Mouse (Mus musculus) intestine, embryonic 15.5 days (tissue): Measurements from ENCODE around the gene Myo16. TPM values are rescaled to one million over a fixed set of nuclear protein-coding genes. Genes with fewer than 3 reads are reported as not detected.
A peak's percentile ranks its signal among the peaks of the same experiment; 100 is the strongest.

ENCODE experiments used
- ATAC-seq: fragments of 200-750 bp; cut with Nextera tagmentation; 2 replicates; pipeline ENCODE4 v1.8.0; 2017; ENCODE audit warnings: moderate TSS enrichment, moderate library complexity
- H3K27ac ChIP-seq: fragments of 300-500 bp; sonication (generic); 2 replicates; pipeline ENCODE4 v1.5.1; 2015; ENCODE audit warnings: mild to moderate bottlenecking, inconsistent platforms
- H3K27me3 ChIP-seq: fragments of 300-500 bp; sonication (generic); replicated peaks from 2 replicates; pipeline ENCODE4 v1.6.1; 2015; ENCODE audit warnings: inconsistent platforms
- H3K36me3 ChIP-seq: fragments of 300-500 bp; sonication (generic); 2 replicates; pipeline ENCODE4 v1.6.1; 2015; ENCODE audit warnings: inconsistent platforms
- H3K4me1 ChIP-seq: fragments of 300-500 bp; sonication (generic); replicated peaks from 2 replicates; pipeline ENCODE4 v1.6.1; 2015; ENCODE audit warnings: inconsistent platforms
- H3K4me2 ChIP-seq: fragments of 300-500 bp; sonication (generic); replicated peaks from 2 replicates; pipeline ENCODE4 v1.6.1; 2015; ENCODE audit warnings: mild to moderate bottlenecking, inconsistent platforms
- H3K4me3 ChIP-seq: fragments of 300-500 bp; sonication (generic); replicated peaks from 2 replicates; pipeline ENCODE4 v1.5.1; 2015; ENCODE audit warnings: inconsistent platforms
- H3K9ac ChIP-seq: fragments of 300-500 bp; sonication (generic); 2 replicates; pipeline ENCODE4 v1.6.1; 2015; ENCODE audit warnings: inconsistent platforms
- H3K9me3 ChIP-seq: fragments of 300-500 bp; sonication (generic); 2 replicates; pipeline ENCODE4 v1.6.1; 2016; ENCODE audit warnings: inconsistent platforms
- WGBS: fragments of 180-500 bp; shearing (Covaris S2); methylation state at CpG from one replicate; pipeline ENCODE4 v1.1.7; 2015; 5-methylcytosine and 5-hydroxymethylcytosine counted together
- polyA plus RNA-seq: library from polyadenylated mRNA; unstranded; fragments of >200 nt; fragmentation: Nextera tagmentation; extraction: Ambion mirVana; gene quantifications from 2 replicates; pipeline ENCODE4 v1.2.1, GENCODE M21; 2015

The Myo16 gene
- polyA plus RNA-seq, 1 experiment from 2014 or later: 0.16 TPM

DNA sequence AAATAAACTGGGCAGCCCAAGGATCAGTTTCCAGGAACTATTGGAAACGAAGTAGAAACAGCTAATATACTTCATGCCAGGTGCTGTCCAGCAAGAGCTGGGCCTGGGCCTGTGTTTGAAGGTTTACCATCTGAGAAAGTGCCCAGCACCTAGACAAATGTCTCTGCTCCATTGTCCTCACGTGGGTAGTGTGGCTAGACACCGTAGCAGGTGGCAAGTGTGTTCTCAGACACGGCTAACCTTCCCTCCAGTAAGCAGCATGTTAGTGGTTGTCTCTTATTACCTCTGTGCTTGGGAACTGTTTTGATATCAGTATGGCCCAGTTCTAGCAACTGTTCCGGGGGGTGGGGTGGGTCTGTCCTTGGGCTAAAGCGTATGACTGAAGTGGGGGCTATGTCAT, 478.9 kb downstream of the Myo16 start:
- H3K36me3 ChIP-seq: no peaks in the 10 kb centered on the region
- 86% methylated on average over 6 of the region's 6 CpGs for WGBS
- no peak overlapping the region for H3K9ac ChIP-seq
- H3K4me2 ChIP-seq: no peak overlapping the region
- ATAC-seq: no peak
- no peaks in the 10 kb centered on the region for H3K27me3 ChIP-seq
- H3K9me3 ChIP-seq: no peaks in the 10 kb centered on the region
- no peak overlapping the region for H3K27ac ChIP-seq
- no peaks in the 10 kb centered on the region for H3K4me1 ChIP-seq
- H3K4me3 ChIP-seq: no peak overlapping the region

DNA sequence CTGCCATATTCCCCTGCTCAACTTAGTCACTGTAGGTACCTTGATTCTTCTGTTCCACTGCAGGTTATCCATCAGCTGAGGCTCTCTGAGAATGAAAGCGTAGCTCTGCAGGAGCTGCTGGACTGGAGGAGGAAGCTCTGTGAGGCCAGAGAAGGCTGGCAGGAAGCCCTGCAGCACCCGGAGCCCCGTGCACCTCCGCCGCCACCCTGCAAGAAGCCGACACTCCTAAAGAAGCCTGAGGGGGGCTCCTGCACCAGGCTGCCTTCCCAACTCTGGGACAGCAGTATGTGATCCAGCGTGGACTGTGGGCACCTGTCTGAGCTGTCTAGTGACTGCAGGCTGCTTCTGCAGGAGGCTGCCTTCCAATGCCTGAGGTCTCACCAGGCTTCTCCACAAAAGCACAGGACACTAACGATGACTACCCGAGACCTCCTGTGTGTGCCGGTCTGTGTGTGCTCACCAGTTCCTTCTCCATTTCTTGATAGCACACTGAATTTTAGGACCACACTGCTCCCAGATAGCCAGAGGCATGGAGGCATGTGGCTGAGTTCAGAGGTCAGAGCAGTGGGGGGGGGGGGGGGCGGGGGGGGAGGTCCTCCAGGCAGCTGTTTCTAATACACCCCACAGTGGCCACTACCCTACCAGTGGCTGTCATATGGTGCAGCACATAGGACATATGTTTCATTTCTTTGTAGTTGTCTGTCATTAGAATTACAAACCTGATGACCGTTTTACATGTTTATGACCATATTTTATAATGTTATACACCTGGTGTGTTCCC, 479.8 kb downstream of the Myo16 start:
- ATAC-seq: no peak
- no peaks in the 10 kb centered on the region for H3K9me3 ChIP-seq
- no peak overlapping the region for H3K4me3 ChIP-seq
- H3K4me1 ChIP-seq: no peaks in the 10 kb centered on the region
- 60% methylated on average over 12 of the region's 12 CpGs for WGBS
- H3K4me2 ChIP-seq: no peak overlapping the region
- H3K27ac ChIP-seq: no peak overlapping the region
- no peak overlapping the region for H3K9ac ChIP-seq
- H3K27me3 ChIP-seq: no peaks in the 10 kb centered on the region
- no peaks in the 10 kb centered on the region for H3K36me3 ChIP-seq

DNA sequence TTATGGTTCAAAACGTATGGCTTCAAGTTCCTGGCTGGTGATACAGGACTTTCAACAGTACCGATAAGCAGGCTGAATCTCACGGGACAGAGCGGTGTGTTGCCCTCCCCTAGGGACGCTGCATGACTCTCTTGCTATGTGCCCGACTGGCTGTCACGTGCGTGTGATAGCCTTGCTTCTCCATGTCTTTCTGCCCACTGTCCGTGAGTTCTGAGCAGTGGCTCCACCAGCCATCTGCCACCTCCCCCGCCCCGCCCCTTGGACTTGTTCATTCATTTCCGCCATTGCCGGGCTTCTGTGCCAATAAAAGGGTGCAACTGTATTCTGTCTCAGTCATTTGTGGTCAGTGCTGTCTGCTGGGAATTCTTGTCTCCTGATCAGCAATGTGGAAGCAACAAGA, 480.7 kb downstream of the Myo16 start:
- no peak overlapping the region for H3K4me3 ChIP-seq
- no peak overlapping the region for H3K27ac ChIP-seq
- no peaks in the 10 kb centered on the region for H3K36me3 ChIP-seq
- ATAC-seq: 0 out of 2 replicates have a peak, but pooled peaks have one; percentile 34
- no peak overlapping the region for H3K4me2 ChIP-seq
- no peaks in the 10 kb centered on the region for H3K4me1 ChIP-seq
- 64% methylated on average over 13 of the region's 13 CpGs for WGBS
- no peaks in the 10 kb centered on the region for H3K27me3 ChIP-seq
- no peaks in the 10 kb centered on the region for H3K9me3 ChIP-seq
- H3K9ac ChIP-seq: no peak overlapping the region

DNA sequence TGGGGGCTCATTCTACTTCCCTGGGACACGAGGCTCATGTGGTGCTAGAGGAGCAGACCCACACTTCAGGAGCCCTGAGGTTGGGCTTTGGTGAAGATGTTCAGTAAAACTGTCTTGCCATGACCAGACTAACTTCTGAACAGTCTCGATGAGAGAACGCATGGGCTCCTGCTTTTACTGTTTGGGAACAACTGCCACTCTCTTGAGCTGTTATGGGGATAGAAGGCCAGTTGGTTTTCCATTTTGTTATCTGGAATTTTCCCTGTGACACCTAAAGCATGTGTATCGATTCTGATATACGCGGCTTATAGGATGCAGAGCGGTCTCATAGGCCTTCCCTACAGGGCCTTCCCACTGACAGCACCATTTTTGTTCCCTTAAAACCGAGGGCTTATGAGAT, 485.2 kb downstream of the Myo16 start:
- H3K27ac ChIP-seq: no peak overlapping the region
- H3K9me3 ChIP-seq: no peaks in the 10 kb centered on the region
- no peak overlapping the region for H3K9ac ChIP-seq
- H3K36me3 ChIP-seq: no peaks in the 10 kb centered on the region
- no peak overlapping the region for H3K4me3 ChIP-seq
- 91% methylated on average over 8 of the region's 8 CpGs for WGBS
- no peaks in the 10 kb centered on the region for H3K4me1 ChIP-seq
- no peaks in the 10 kb centered on the region for H3K27me3 ChIP-seq
- H3K4me2 ChIP-seq: no peak overlapping the region
- ATAC-seq: no peak

DNA sequence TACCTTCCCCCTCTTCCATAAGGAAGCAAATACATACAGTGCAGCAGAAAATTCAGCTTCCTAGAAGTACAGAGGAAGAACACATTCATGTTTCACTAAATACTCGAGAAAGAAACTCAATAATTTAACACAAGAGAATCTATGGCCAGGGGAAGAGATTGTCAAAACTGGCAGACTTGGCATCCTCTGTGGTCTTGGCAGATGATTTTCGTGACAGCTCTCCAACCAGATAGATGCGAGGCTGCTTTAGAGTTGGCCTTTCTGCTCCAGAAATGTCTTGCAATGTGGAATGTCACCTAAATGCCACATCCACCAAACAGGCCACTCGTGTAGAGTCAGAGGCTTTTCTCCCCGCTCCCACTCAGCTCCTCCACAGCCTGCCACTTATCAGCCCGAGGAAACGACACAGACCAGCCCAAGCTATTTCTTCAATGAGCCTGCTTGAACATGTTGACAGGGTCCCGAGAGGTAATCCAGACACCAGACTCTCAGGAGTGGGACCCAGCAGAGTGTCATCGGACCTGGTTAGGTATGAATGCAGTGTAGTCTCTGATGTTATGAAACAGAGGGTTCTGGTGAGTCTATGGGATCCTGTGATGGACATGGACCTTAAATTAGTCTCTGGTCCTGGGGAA, 486.6 kb downstream of the Myo16 start:
- ATAC-seq: no peak
- H3K27ac ChIP-seq: no peak overlapping the region
- WGBS: 57% methylated on average over 9 of the region's 9 CpGs

DNA sequence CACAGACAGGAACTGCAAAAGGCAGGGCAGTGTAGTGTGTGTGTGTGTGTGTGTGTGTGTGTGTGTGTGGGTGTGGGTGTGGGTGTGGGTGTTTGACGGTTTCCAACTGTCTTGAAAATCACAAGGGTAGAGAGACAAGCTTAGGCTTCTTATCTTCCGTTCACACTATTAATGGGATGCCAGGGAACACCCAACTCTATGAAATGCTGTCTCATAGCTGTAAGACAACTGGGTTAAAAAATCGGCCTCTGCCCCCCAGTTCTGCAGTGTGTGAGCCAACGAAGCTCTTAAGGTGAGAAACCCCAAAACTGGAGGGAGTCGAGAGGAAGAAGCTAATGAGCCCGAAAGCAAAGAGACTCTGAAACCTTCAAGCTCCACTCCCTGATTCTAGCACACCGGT, 487.1 kb downstream of the Myo16 start:
- no peak for ATAC-seq
- Histone ChIP-seq H3K27ac (no peak overlapping the region), H3K4me2 (no peak overlapping the region), H3K4me1 (no peaks in the 10 kb centered on the region), H3K4me3 (no peak overlapping the region), H3K36me3 (no peaks in the 10 kb centered on the region), H3K9me3 (no peaks in the 10 kb centered on the region), H3K27me3 (no peaks in the 10 kb centered on the region), H3K9ac (no peak overlapping the region)
- 67% methylated on average over 7 of the region's 7 CpGs for WGBS

More for the DNA sequence above, 486.6 kb downstream of the Myo16 start:
- no peak overlapping the region for H3K9ac ChIP-seq
- H3K4me1 ChIP-seq: no peaks in the 10 kb centered on the region
- no peak overlapping the region for H3K4me3 ChIP-seq
- no peaks in the 10 kb centered on the region for H3K36me3 ChIP-seq
- no peak overlapping the region for H3K4me2 ChIP-seq
- no peaks in the 10 kb centered on the region for H3K9me3 ChIP-seq
- H3K27me3 ChIP-seq: no peaks in the 10 kb centered on the region

DNA sequence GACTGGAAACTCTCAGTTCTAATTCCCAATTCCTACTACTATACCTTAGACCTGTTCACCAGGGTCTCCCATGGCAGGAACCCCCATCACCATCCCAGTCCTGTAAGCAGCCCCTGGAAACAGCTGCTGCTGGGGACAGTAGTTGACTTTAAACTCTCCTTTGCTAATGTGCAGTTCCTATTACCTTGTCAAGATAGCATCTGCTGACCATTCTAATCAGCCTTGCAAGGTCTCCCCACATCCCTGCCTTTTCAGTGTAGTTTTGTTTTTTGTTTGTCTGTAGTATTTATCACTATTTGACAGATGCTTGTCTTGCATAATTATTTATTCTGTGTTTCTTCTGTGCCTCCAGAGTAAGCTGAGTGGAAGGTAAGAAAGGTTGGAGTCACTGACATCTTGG, 487.6 kb downstream of the Myo16 start:
- H3K4me1 ChIP-seq: no peaks in the 10 kb centered on the region
- H3K4me2 ChIP-seq: no peak overlapping the region
- ATAC-seq: no peak
- H3K27ac ChIP-seq: no peak overlapping the region
- H3K27me3 ChIP-seq: no peaks in the 10 kb centered on the region
- no peak overlapping the region for H3K9ac ChIP-seq
- H3K36me3 ChIP-seq: no peaks in the 10 kb centered on the region
- H3K4me3 ChIP-seq: no peak overlapping the region
- H3K9me3 ChIP-seq: no peaks in the 10 kb centered on the region

DNA sequence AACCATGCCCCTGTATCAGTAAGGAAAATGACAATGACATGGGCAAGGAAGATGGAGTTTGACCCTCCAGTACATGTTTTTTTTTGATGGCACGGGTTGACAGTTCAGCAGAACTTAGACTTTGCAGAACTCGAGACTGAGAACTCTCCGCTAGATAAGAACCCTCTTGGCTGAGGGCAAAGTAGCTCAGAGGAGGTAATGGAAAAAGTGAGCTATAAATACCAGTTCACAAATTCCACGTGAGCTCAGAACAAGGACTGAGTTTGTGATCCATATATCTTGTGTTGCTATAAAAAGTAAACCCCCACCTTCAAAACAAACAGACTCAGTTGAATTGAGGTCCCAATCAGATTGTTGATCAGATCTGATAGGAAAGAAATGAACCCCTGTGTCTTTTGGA, 489.5 kb downstream of the Myo16 start:
- no peaks in the 10 kb centered on the region for H3K36me3 ChIP-seq
- H3K4me3 ChIP-seq: no peak overlapping the region
- H3K4me2 ChIP-seq: no peak overlapping the region
- H3K9me3 ChIP-seq: no peaks in the 10 kb centered on the region
- no peaks in the 10 kb centered on the region for H3K27me3 ChIP-seq
- no peak overlapping the region for H3K9ac ChIP-seq
- H3K4me1 ChIP-seq: no peaks in the 10 kb centered on the region
- no peak for ATAC-seq
- no peak overlapping the region for H3K27ac ChIP-seq
- WGBS: 66% methylated on average over 4 of the region's 4 CpGs

DNA sequence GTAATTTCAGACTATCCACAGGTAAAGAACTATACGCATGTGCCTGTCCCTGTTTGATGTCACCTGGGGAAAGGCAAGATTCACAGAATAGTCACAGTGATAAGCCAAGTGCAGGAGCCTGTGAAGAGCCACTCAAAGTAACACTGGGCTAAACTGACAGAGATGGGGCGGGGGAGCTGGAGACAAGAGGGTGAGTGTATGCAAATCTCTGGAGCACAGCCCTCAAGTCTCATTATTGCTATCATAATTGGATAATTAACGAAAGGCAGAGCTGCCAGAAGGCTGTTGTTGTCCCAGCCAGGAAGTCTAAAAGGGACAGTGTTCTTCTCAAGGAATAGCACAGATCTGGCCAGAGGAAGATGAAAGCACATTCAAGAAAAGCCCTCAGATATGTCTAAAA, 490.8 kb downstream of the Myo16 start:
- H3K9me3 ChIP-seq: no peaks in the 10 kb centered on the region
- no peaks in the 10 kb centered on the region for H3K36me3 ChIP-seq
- H3K4me1 ChIP-seq: no peaks in the 10 kb centered on the region
- no peak overlapping the region for H3K27ac ChIP-seq
- H3K4me2 ChIP-seq: no peak overlapping the region
- no peak overlapping the region for H3K4me3 ChIP-seq
- H3K27me3 ChIP-seq: no peaks in the 10 kb centered on the region
- H3K9ac ChIP-seq: no peak overlapping the region
- WGBS: 71% methylated on average over 3 of the region's 3 CpGs
- ATAC-seq: peak; percentile 25; the same call in 1 of the 2 replicates

DNA sequence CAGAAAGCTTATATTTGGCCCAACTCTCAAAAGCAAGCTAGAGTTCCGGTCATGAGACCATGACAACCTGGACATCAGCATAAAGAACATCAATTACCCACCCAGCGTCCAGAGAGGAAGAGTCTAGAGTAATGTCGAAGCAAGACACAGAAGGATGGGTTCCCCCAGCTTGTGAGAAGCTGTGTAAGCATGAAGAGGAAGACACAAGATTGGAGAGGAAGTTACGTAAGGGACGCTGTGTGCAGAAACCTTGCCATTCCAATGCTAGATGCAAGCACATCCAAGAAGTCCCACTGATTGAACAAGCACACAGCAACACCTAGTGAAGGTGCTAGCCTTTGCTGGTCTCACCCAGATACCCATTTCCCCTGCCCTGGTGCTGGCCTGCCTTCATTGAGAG, 492.0 kb downstream of the Myo16 start:
- H3K4me2 ChIP-seq: no peak overlapping the region
- ATAC-seq: no peak
- H3K4me1 ChIP-seq: no peaks in the 10 kb centered on the region
- H3K9me3 ChIP-seq: no peaks in the 10 kb centered on the region
- H3K27me3 ChIP-seq: no peaks in the 10 kb centered on the region
- WGBS: 88% methylated on average over 5 of the region's 5 CpGs
- no peak overlapping the region for H3K4me3 ChIP-seq
- no peak overlapping the region for H3K9ac ChIP-seq
- H3K27ac ChIP-seq: no peak overlapping the region
- H3K36me3 ChIP-seq: no peaks in the 10 kb centered on the region

DNA sequence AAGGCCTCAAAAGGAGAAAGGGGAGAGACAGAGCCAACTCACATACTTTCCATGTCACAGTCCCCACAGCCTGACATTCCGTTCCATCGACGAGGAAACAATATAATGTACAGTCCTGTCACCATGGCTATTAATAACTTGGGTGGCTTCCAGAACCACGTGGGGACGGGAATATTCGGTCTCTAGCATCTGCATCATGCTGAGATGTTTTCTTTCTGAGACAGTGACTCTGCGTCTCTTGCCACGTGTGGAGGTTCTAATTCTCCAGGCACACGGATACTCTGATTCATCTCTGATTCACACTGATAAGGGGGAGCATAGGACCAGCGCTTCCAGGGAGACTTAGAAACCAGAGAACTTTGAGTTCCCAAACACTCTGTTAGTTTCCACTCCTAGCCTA, 492.8 kb downstream of the Myo16 start:
- 57% methylated on average over 10 of the region's 10 CpGs for WGBS
- Histone ChIP-seq H3K9me3 (no peaks in the 10 kb centered on the region), H3K27ac (no peak overlapping the region), H3K4me2 (no peak overlapping the region), H3K4me3 (no peak overlapping the region), H3K36me3 (no peaks in the 10 kb centered on the region), H3K9ac (no peak overlapping the region), H3K4me1 (no peaks in the 10 kb centered on the region), H3K27me3 (no peaks in the 10 kb centered on the region)
- no peak for ATAC-seq

DNA sequence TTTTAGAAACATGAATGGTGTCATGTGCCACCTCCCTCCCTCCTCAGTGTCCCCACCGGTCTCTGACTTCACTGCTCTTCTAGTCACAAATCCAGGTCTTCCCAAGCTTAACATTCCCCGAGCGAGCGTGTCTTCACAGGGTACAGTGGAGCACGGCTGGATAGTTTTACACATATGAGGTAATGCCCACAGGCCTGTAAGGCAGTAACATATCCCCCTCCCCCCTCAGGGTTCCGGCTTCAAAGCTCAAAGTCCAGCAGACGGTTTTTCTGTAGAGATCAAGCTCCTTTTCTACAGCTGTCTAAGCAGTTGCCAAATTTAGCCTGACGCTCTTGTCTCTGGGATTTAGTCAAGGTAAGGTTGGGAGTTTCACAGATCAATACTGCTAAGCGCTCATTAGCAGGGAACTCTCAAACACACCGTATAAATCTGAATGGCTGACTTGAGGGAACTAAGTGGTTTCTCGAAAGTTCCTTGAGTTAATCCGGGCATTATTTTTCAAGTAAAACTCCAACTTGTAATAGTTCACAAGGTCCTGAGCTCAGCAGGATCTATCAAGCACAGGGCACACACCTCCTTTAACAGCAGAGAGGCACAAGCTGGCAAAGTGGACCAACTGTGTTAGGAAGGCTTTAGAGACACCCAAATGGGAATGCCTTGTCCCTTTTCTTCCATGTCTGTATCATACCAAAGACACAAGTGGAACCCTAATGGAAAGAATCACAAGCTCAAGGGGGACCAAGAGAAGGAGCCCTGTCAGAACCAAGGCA, 498.0 kb downstream of the Myo16 start:
- no peaks in the 10 kb centered on the region for H3K4me1 ChIP-seq
- H3K27ac ChIP-seq: no peak overlapping the region
- H3K9me3 ChIP-seq: no peaks in the 10 kb centered on the region
- 82% methylated on average over 12 of the region's 12 CpGs for WGBS
- no peak overlapping the region for H3K4me3 ChIP-seq
- no peak overlapping the region for H3K4me2 ChIP-seq
- no peak overlapping the region for H3K9ac ChIP-seq
- no peak for ATAC-seq
- H3K36me3 ChIP-seq: no peaks in the 10 kb centered on the region
- H3K27me3 ChIP-seq: no peaks in the 10 kb centered on the region
